Mouse (Mus musculus): ENCODE measurements around the gene Wwox.

GRCm38 (mm10) chr8:115173634-115174081, 734.2 kb downstream of the Wwox start:
- TF ChIP-seq CTCF (IDR thresholded peaks at IDR 0.05; ENCODE audit: insufficient read depth, low read depth, low read length) (no peak), POLR2A (IDR thresholded peaks at IDR 0.05; ENCODE audit: insufficient read depth, low read depth, low read length) (no peak)
